ENCODE assay signal across 15 mouse cellular contexts in genomic region chr19:59006577-59007340, GRCm38 (mm10).
DNase-seq lines count a peak whose midpoint lies in the region; ATAC-seq lines count a peak whose summit lies in the region.
"Had no signal": no experiment of that assay in that cellular context is flagged by ENCODE, and none has a peak within 500 bp of the region (broad histone marks: within the 10 kb centered on the region; RNA-seq: fewer than 3 reads in every experiment).

No protein-coding gene starts in this region.

- WGBS in midbrain, embryonic 14.5 days, result 43% methylated on average over 15 of the region's 15 CpGs
- 36% methylated on average over 15 of the region's 15 CpGs for WGBS in midbrain, embryonic 15.5 days
- WGBS in forebrain, embryonic 15.5 days, result 7% methylated on average over 15 of the region's 15 CpGs
- WGBS in neural tube, embryonic 15.5 days, result 42% methylated on average over 15 of the region's 15 CpGs

- no peak for ATAC-seq in midbrain, embryonic 14.5 days (ENCODE audit: low FRiP score, low TSS enrichment)
- no peak for ATAC-seq in midbrain, embryonic 15.5 days (replicated peaks)
- peak; percentile 95 for ATAC-seq in forebrain, embryonic 15.5 days (replicated peaks)
- ATAC-seq in neural tube, embryonic 15.5 days (ENCODE audit: low FRiP score), result peak; percentile 73

- H3K9ac ChIP-seq in midbrain, embryonic 14.5 days (replicated peaks; ENCODE audit: low read length), result no peak overlapping the region
- H3K9ac ChIP-seq in midbrain, embryonic 15.5 days, result no peak overlapping the region
- no peak overlapping the region for H3K9ac ChIP-seq in forebrain, embryonic 15.5 days (replicated peaks)
- no peak overlapping the region for H3K9ac ChIP-seq in neural tube, embryonic 15.5 days (replicated peaks)
- H3K9ac ChIP-seq: heart, embryonic 12.5 days; lung, embryonic 15.5 days; neural tube, embryonic 12.5 days had no signal

- no peak overlapping the region for H3K27ac ChIP-seq in midbrain, embryonic 14.5 days (replicated peaks; ENCODE audit: low read depth, low read length)
- no peak overlapping the region for H3K27ac ChIP-seq in midbrain, embryonic 15.5 days
- peak overlapping the region; percentile 90 for H3K27ac ChIP-seq in forebrain, embryonic 15.5 days (replicated peaks)
- H3K27ac ChIP-seq in neural tube, embryonic 15.5 days (replicated peaks), result peak overlapping the region; percentile 66
- H3K27ac ChIP-seq: lung, embryonic 15.5 days; neural tube, embryonic 12.5 days had no signal

- H3K4me1 ChIP-seq in midbrain, embryonic 14.5 days (ENCODE audit: control insufficient read depth, insufficient read depth, low read length), result no peaks in the 10 kb centered on the region
- H3K4me1 ChIP-seq in midbrain, embryonic 15.5 days, result peaks cover 6% of the 10 kb centered on the region; the same call in 1 of the 2 replicates
- H3K4me1 ChIP-seq in forebrain, embryonic 15.5 days, result peaks cover 24% of the 10 kb centered on the region
- H3K4me1 ChIP-seq in neural tube, embryonic 15.5 days, result peaks cover 4% of the 10 kb centered on the region; the same call in 1 of the 2 replicates
- H3K4me1 ChIP-seq: heart, embryonic 12.5 days; lung, embryonic 15.5 days; neural tube, embryonic 12.5 days had no signal

- no peak overlapping the region for H3K4me2 ChIP-seq in midbrain, embryonic 14.5 days (ENCODE audit: low read length)
- H3K4me2 ChIP-seq in midbrain, embryonic 15.5 days, result no peak overlapping the region
- H3K4me2 ChIP-seq in forebrain, embryonic 15.5 days (replicated peaks), result peak overlapping the region; percentile 20
- no peak overlapping the region for H3K4me2 ChIP-seq in neural tube, embryonic 15.5 days
- H3K4me2 ChIP-seq: heart, embryonic 12.5 days; lung, embryonic 15.5 days; neural tube, embryonic 12.5 days had no signal

- no peak overlapping the region for H3K4me3 ChIP-seq in midbrain, embryonic 14.5 days (replicated peaks; ENCODE audit: low read depth, low read length)
- no peak overlapping the region for H3K4me3 ChIP-seq in midbrain, embryonic 15.5 days
- no peak overlapping the region for H3K4me3 ChIP-seq in forebrain, embryonic 15.5 days
- H3K4me3 ChIP-seq in neural tube, embryonic 15.5 days (replicated peaks), result no peak overlapping the region
- H3K4me3 ChIP-seq: erythroblast, embryonic 14.5 days; heart, embryonic 12.5 days; lung, embryonic 15.5 days; neural tube, embryonic 12.5 days had no signal

- H3K9me3 ChIP-seq in midbrain, embryonic 14.5 days (ENCODE audit: control insufficient read depth, low read length), result no peaks in the 10 kb centered on the region
- no peaks in the 10 kb centered on the region for H3K9me3 ChIP-seq in midbrain, embryonic 15.5 days
- no peaks in the 10 kb centered on the region for H3K9me3 ChIP-seq in forebrain, embryonic 15.5 days
- no peaks in the 10 kb centered on the region for H3K9me3 ChIP-seq in neural tube, embryonic 15.5 days (replicated peaks)
- H3K9me3 ChIP-seq: heart, embryonic 12.5 days; lung, embryonic 15.5 days; neural tube, embryonic 12.5 days had no signal

- intact Hi-C loops in gastrocnemius, postnatal 14 days (cut with DNase I; ENCODE audit: low total_unique reads), result no loop called here

- peak; percentile 45 for DNase-seq in midbrain, embryonic 14.5 days
- peak; percentile 73 for DNase-seq in brain, embryonic 18.5 days (ENCODE audit: low read depth, low spot score)
- no peak for DNase-seq in lung, postnatal 25 days (ENCODE audit: low spot score)
- no peak for DNase-seq in embryo, embryonic 9.5 days (ENCODE audit: extremely low spot score)
- no peak for DNase-seq in gastrocnemius, postnatal 14 days
- DNase-seq: adrenal gland, postnatal 14 days; gastrocnemius, postnatal 10 days; spleen, adult 18-20 months had no signal

- H3K27me3 ChIP-seq in midbrain, embryonic 14.5 days (ENCODE audit: control insufficient read depth, insufficient read depth, low read length), result no peaks in the 10 kb centered on the region
- 0 out of 2 replicates have a peak, but pooled peaks cover 4% of the 10 kb centered on the region for H3K27me3 ChIP-seq in midbrain, embryonic 15.5 days (replicated peaks)
- H3K27me3 ChIP-seq in forebrain, embryonic 15.5 days, result no peaks in the 10 kb centered on the region
- H3K27me3 ChIP-seq in neural tube, embryonic 15.5 days (replicated peaks), result no peaks in the 10 kb centered on the region
- H3K27me3 ChIP-seq: heart, embryonic 12.5 days; lung, embryonic 15.5 days; neural tube, embryonic 12.5 days had no signal

- no peaks in the 10 kb centered on the region for H3K36me3 ChIP-seq in midbrain, embryonic 14.5 days (ENCODE audit: control insufficient read depth, insufficient read depth, low read length)
- H3K36me3 ChIP-seq in midbrain, embryonic 15.5 days (replicated peaks), result 0 out of 2 replicates have a peak, but pooled peaks cover 5% of the 10 kb centered on the region
- peaks cover 21% of the 10 kb centered on the region for H3K36me3 ChIP-seq in forebrain, embryonic 15.5 days
- H3K36me3 ChIP-seq in neural tube, embryonic 15.5 days, result peaks cover 11% of the 10 kb centered on the region; the same call in 1 of the 2 replicates
- H3K36me3 ChIP-seq: heart, embryonic 12.5 days; lung, embryonic 15.5 days; neural tube, embryonic 12.5 days had no signal

Comparison
In these comparisons a context has a peak if more than half of its experiments do, and no peak if none do; other contexts are left out.
1. ATAC-seq: peak in forebrain, embryonic 15.5 days (single experiment) and neural tube, embryonic 15.5 days (single experiment); none in midbrain, embryonic 14.5 days (single experiment) and midbrain, embryonic 15.5 days (single experiment).
2. DNase-seq: peak in midbrain, embryonic 14.5 days (single experiment) and brain, embryonic 18.5 days (single experiment); none in lung, postnatal 25 days (single experiment), embryo, embryonic 9.5 days (single experiment) and gastrocnemius, postnatal 14 days (single experiment).
3. H3K27ac ChIP-seq: peak in forebrain, embryonic 15.5 days (single experiment) and neural tube, embryonic 15.5 days (single experiment); none in midbrain, embryonic 14.5 days (single experiment) and midbrain, embryonic 15.5 days (single experiment).